Mouse (Mus musculus): ENCODE results near the gene Dlk2. TPM values are rescaled to one million over a fixed set of nuclear protein-coding genes. Genes with fewer than 3 reads are reported as not detected.

The Dlk2 gene
- polyA plus RNA-seq, 1 experiment, result 0.50 TPM

- 15% methylated on average over 6 of the region's 6 CpGs for WGBS
- DNase-seq (ENCODE audit: low read depth in 1 of 2, low spot score in 2 of 2), result no peak
- Histone ChIP-seq H3K4me3 (ENCODE audit: extremely low read depth, insufficient read depth, insufficient read length) (no peak overlapping the region), H3K36me3 (ENCODE audit: control insufficient read depth, insufficient read depth, low read length) (no peaks in the 10 kb centered on the region), H3K4me1 (ENCODE audit: control insufficient read depth, insufficient read depth, insufficient read length) (peaks cover 13% of the 10 kb centered on the region), H3K27ac (ENCODE audit: insufficient read depth, low read length) (no peak overlapping the region), H3K27me3 (ENCODE audit: control insufficient read depth, insufficient read depth, low read length) (peaks cover 19% of the 10 kb centered on the region)
- TF ChIP-seq CTCF (IDR thresholded peaks at IDR 0.05; ENCODE audit: extremely low read depth, insufficient read depth, insufficient read length, insufficient replicate concordance), result no peak
- TF ChIP-seq POLR2A (IDR thresholded peaks at IDR 0.05; ENCODE audit: low read depth, low read length), result no peak
Observed at GRCm38 (mm10) chr17:46297028-46297363, 225 bp upstream of the Dlk2 start.

- peaks cover 13% of the 10 kb centered on the region for H3K4me1 ChIP-seq (ENCODE audit: control insufficient read depth, insufficient read depth, insufficient read length)
- H3K36me3 ChIP-seq (ENCODE audit: control insufficient read depth, insufficient read depth, low read length), result no peaks in the 10 kb centered on the region
- H3K27ac ChIP-seq (ENCODE audit: insufficient read depth, low read length), result no peak overlapping the region
- H3K4me3 ChIP-seq (ENCODE audit: extremely low read depth, insufficient read depth, insufficient read length), result peak overlapping the region; percentile 43
- WGBS, result 2% methylated on average over 47 of the region's 48 CpGs
- H3K27me3 ChIP-seq (ENCODE audit: control insufficient read depth, insufficient read depth, low read length), result peaks cover 19% of the 10 kb centered on the region
- peak; percentile 85; the same call in 1 of the 2 replicates for TF ChIP-seq CTCF (IDR thresholded peaks at IDR 0.05; ENCODE audit: extremely low read depth, insufficient read depth, insufficient read length, insufficient replicate concordance)
- TF ChIP-seq POLR2A (IDR thresholded peaks at IDR 0.05; ENCODE audit: low read depth, low read length), result no peak
- DNase-seq (ENCODE audit: low read depth in 1 of 2, low spot score in 2 of 2), result peak; percentile 22 to 72
Observed at GRCm38 (mm10) chr17:46298220-46298913, 1.1 kb downstream of the Dlk2 start.

GRCm38 (mm10) chr17:46301892-46302291, 4.7 kb downstream of the Dlk2 start:
- TF ChIP-seq POLR2A (IDR thresholded peaks at IDR 0.05; ENCODE audit: low read depth, low read length) (no peak), CTCF (IDR thresholded peaks at IDR 0.05; ENCODE audit: extremely low read depth, insufficient read depth, insufficient read length, insufficient replicate concordance) (no peak)
- no peak overlapping the region for H3K4me3 ChIP-seq (ENCODE audit: extremely low read depth, insufficient read depth, insufficient read length)
- WGBS, result 78% methylated on average over 12 of the region's 12 CpGs
- no peak overlapping the region for H3K27ac ChIP-seq (ENCODE audit: insufficient read depth, low read length)
- peaks cover 15% of the 10 kb centered on the region for H3K27me3 ChIP-seq (ENCODE audit: control insufficient read depth, insufficient read depth, low read length)
- peaks cover 11% of the 10 kb centered on the region for H3K4me1 ChIP-seq (ENCODE audit: control insufficient read depth, insufficient read depth, insufficient read length)
- no peaks in the 10 kb centered on the region for H3K36me3 ChIP-seq (ENCODE audit: control insufficient read depth, insufficient read depth, low read length)
- DNase-seq (ENCODE audit: low read depth in 1 of 2, low spot score in 2 of 2), result no peak

GRCm38 (mm10) chr17:46304184-46304583, 7.0 kb downstream of the Dlk2 start:
- no peak for DNase-seq (ENCODE audit: low read depth in 1 of 2, low spot score in 2 of 2)
- TF ChIP-seq CTCF (IDR thresholded peaks at IDR 0.05; ENCODE audit: extremely low read depth, insufficient read depth, insufficient read length, insufficient replicate concordance) (no peak), POLR2A (IDR thresholded peaks at IDR 0.05; ENCODE audit: low read depth, low read length) (no peak)
- Histone ChIP-seq H3K27me3 (ENCODE audit: control insufficient read depth, insufficient read depth, low read length) (no peaks in the 10 kb centered on the region), H3K4me1 (ENCODE audit: control insufficient read depth, insufficient read depth, insufficient read length) (no peaks in the 10 kb centered on the region), H3K27ac (ENCODE audit: insufficient read depth, low read length) (no peak overlapping the region), H3K4me3 (ENCODE audit: extremely low read depth, insufficient read depth, insufficient read length) (no peak overlapping the region), H3K36me3 (ENCODE audit: control insufficient read depth, insufficient read depth, low read length) (no peaks in the 10 kb centered on the region)
- 94% methylated on average over 9 of the region's 9 CpGs for WGBS

GRCm38 (mm10) chr17:46306956-46307355, 9.7 kb downstream of the Dlk2 start:
- 94% methylated on average over 15 of the region's 15 CpGs for WGBS
- H3K27me3 ChIP-seq (ENCODE audit: control insufficient read depth, insufficient read depth, low read length), result no peaks in the 10 kb centered on the region
- H3K36me3 ChIP-seq (ENCODE audit: control insufficient read depth, insufficient read depth, low read length), result peaks cover 1% of the 10 kb centered on the region; the same call in 1 of the 2 replicates
- no peak overlapping the region for H3K4me3 ChIP-seq (ENCODE audit: extremely low read depth, insufficient read depth, insufficient read length)
- H3K4me1 ChIP-seq (ENCODE audit: control insufficient read depth, insufficient read depth, insufficient read length), result no peaks in the 10 kb centered on the region
- no peak overlapping the region for H3K27ac ChIP-seq (ENCODE audit: insufficient read depth, low read length)
- TF ChIP-seq POLR2A (IDR thresholded peaks at IDR 0.05; ENCODE audit: low read depth, low read length) (no peak), CTCF (IDR thresholded peaks at IDR 0.05; ENCODE audit: extremely low read depth, insufficient read depth, insufficient read length, insufficient replicate concordance) (no peak)
- DNase-seq (ENCODE audit: low read depth in 1 of 2, low spot score in 2 of 2), result no peak

GRCm38 (mm10) chr17:46309835-46310234, 12.6 kb downstream of the Dlk2 start:
- H3K36me3 ChIP-seq (ENCODE audit: control insufficient read depth, insufficient read depth, low read length), result peaks cover 6% of the 10 kb centered on the region
- TF ChIP-seq CTCF (IDR thresholded peaks at IDR 0.05; ENCODE audit: extremely low read depth, insufficient read depth, insufficient read length, insufficient replicate concordance) (no peak), POLR2A (IDR thresholded peaks at IDR 0.05; ENCODE audit: low read depth, low read length) (no peak)
- H3K4me3 ChIP-seq (ENCODE audit: extremely low read depth, insufficient read depth, insufficient read length), result no peak overlapping the region
- no peak for DNase-seq (ENCODE audit: low read depth in 1 of 2, low spot score in 2 of 2)
- H3K4me1 ChIP-seq (ENCODE audit: control insufficient read depth, insufficient read depth, insufficient read length), result no peaks in the 10 kb centered on the region
- no peaks in the 10 kb centered on the region for H3K27me3 ChIP-seq (ENCODE audit: control insufficient read depth, insufficient read depth, low read length)
- WGBS, result 96% methylated on average over 12 of the region's 12 CpGs
- H3K27ac ChIP-seq (ENCODE audit: insufficient read depth, low read length), result no peak overlapping the region

- DNase-seq (ENCODE audit: low read depth in 1 of 2, low spot score in 2 of 2), result no peak
- 85% methylated on average over 10 of the region's 10 CpGs for WGBS
- TF ChIP-seq POLR2A (IDR thresholded peaks at IDR 0.05; ENCODE audit: low read depth, low read length), result no peak
- no peak for TF ChIP-seq CTCF (IDR thresholded peaks at IDR 0.05; ENCODE audit: extremely low read depth, insufficient read depth, insufficient read length, insufficient replicate concordance)
- no peak overlapping the region for H3K27ac ChIP-seq (ENCODE audit: insufficient read depth, low read length)
- peaks cover 6% of the 10 kb centered on the region for H3K36me3 ChIP-seq (ENCODE audit: control insufficient read depth, insufficient read depth, low read length)
- H3K4me3 ChIP-seq (ENCODE audit: extremely low read depth, insufficient read depth, insufficient read length), result no peak overlapping the region
- no peaks in the 10 kb centered on the region for H3K4me1 ChIP-seq (ENCODE audit: control insufficient read depth, insufficient read depth, insufficient read length)
- H3K27me3 ChIP-seq (ENCODE audit: control insufficient read depth, insufficient read depth, low read length), result no peaks in the 10 kb centered on the region
Observed at GRCm38 (mm10) chr17:46310515-46310914, 13.3 kb downstream of the Dlk2 start.
